ENCODE assay signal across 7 mouse cellular contexts in genomic region chr13:52976510-52977220, GRCm38 (mm10). TPM values are rescaled to one million over a fixed set of nuclear protein-coding genes. Genes with fewer than 3 reads are reported as not detected.
A peak's percentile ranks its signal among the peaks of the same experiment; 100 is the strongest.
DNase-seq lines count a peak whose midpoint lies in the region; ATAC-seq lines count a peak whose summit lies in the region.

No protein-coding gene starts in this region.

- H3K4me3 ChIP-seq in hindbrain, embryonic 14.5 days (replicated peaks; ENCODE audit: low read length) = peak overlapping the region; percentile 93

- DNase-seq in 416B (ENCODE audit: low read depth) = peak; percentile 95
- peak; percentile 91 for DNase-seq in MN1 (ENCODE audit: low spot score)
- DNase-seq in fibroblast of lung, adult 2 months (ENCODE audit: low read depth) = peak; percentile 84
- no peak for DNase-seq in hindbrain, embryonic 14.5 days (ENCODE audit: low spot score)
- DNase-seq in lung, postnatal 25 days (ENCODE audit: low spot score) = peak; percentile 75
- no peak for DNase-seq in thymus, postnatal 36 days

- H3K9me3 ChIP-seq in hindbrain, embryonic 14.5 days (ENCODE audit: control insufficient read depth, low read length) = no peaks in the 10 kb centered on the region

- no peaks in the 10 kb centered on the region for H3K27me3 ChIP-seq in hindbrain, embryonic 14.5 days (ENCODE audit: control insufficient read depth, insufficient read depth, low read length)

- ATAC-seq in hindbrain, embryonic 14.5 days (ENCODE audit: low FRiP score) = no peak
- ATAC-seq in megakaryocyte-erythroid progenitor cell, adult 5-6 weeks (replicated peaks; ENCODE audit: low FRiP score, low TSS enrichment, poor library complexity, severe bottlenecking) = no peak

- peak overlapping the region; percentile 99 for H3K27ac ChIP-seq in hindbrain, embryonic 14.5 days

- peaks cover 33% of the 10 kb centered on the region for H3K4me1 ChIP-seq in hindbrain, embryonic 14.5 days (replicated peaks; ENCODE audit: control insufficient read depth, insufficient read depth, low read length)

- WGBS in hindbrain, embryonic 14.5 days = 18% methylated on average over 16 of the region's 16 CpGs

- no peaks in the 10 kb centered on the region for H3K36me3 ChIP-seq in hindbrain, embryonic 14.5 days (replicated peaks; ENCODE audit: control insufficient read depth, insufficient read depth)

- H3K4me2 ChIP-seq in hindbrain, embryonic 14.5 days (replicated peaks) = peak overlapping the region; percentile 96

- H3K9ac ChIP-seq in hindbrain, embryonic 14.5 days = peak overlapping the region; percentile 99

RNA-seq across cellular contexts. Expression of gene Nfil3, which starts 4.2 kb away (rescaled TPM):
- polyA plus RNA-seq in hindbrain, embryonic 14.5 days (2014; fragmentation: Nextera tagmentation; extraction: Ambion mirVana) = 45.2 and 45.6 TPM in 2 replicates
- total RNA-seq in megakaryocyte-erythroid progenitor cell, adult 5-6 weeks (2014; fragmentation: Nextera tagmentation) = 0.64 TPM in 1 of 2 replicates, not detected in the other
- total RNA-seq in megakaryocyte-erythroid progenitor cell, adult 5-6 weeks (2017) = 0.85 and 0.88 TPM in 2 replicates

RNA-seq across cellular contexts. Expression of gene Auh, which starts 47.2 kb away (rescaled TPM):
- 57.6 and 62.4 TPM in 2 replicates for polyA plus RNA-seq in hindbrain, embryonic 14.5 days (2014; fragmentation: Nextera tagmentation; extraction: Ambion mirVana)
- 28.8 and 40.9 TPM in 2 replicates for total RNA-seq in megakaryocyte-erythroid progenitor cell, adult 5-6 weeks (2014; fragmentation: Nextera tagmentation)
- total RNA-seq in megakaryocyte-erythroid progenitor cell, adult 5-6 weeks (2017) = 22.5 and 24.9 TPM in 2 replicates

Comparison
In these comparisons a context has a peak if more than half of its experiments do, and no peak if none do; other contexts are left out.
1. DNase-seq: peak in 416B (single experiment), MN1 (single experiment), fibroblast of lung, adult 2 months (single experiment) and lung, postnatal 25 days (single experiment); none in hindbrain, embryonic 14.5 days (single experiment) and thymus, postnatal 36 days (0 of 2).